Mouse (Mus musculus): ENCODE measurements around the gene Zswim5. TPM values are rescaled to one million over a fixed set of nuclear protein-coding genes. Genes with fewer than 3 reads are reported as not detected.

Zswim5 gene
- polyA plus RNA-seq, 1 experiment from 2014 or later, result 5.9 TPM

DNA sequence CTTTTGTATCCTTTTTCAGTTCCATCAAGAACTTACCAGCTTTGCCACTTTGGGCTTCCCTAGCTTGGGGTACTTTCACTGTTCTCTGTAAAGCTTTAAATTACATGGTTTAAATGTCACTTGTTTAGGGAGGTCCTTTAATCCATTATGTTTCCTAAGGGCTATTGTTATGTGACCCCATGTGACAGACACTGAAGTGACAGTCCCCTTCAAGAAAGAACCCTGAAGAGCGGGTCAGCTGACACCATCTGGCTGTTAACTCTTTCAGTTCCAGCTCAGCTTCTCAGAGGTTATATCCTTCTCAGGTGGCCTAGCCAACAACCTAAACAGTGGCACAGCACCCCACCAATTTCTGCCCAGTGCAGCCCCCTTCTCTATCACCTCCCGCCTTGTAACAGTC lies 22.9 kb upstream of the Zswim5 start:
- Histone ChIP-seq H3K9ac (no peak overlapping the region), H3K27me3 (ENCODE audit: control insufficient read depth, insufficient read depth, low read length) (no peaks in the 10 kb centered on the region), H3K4me3 (replicated peaks; ENCODE audit: low read length) (no peak overlapping the region), H3K27ac (no peak overlapping the region), H3K9me3 (ENCODE audit: control insufficient read depth, low read length) (no peaks in the 10 kb centered on the region), H3K4me1 (replicated peaks; ENCODE audit: control insufficient read depth, insufficient read depth, low read length) (no peaks in the 10 kb centered on the region), H3K4me2 (replicated peaks) (no peak overlapping the region), H3K36me3 (replicated peaks; ENCODE audit: control insufficient read depth, insufficient read depth) (no peaks in the 10 kb centered on the region)
- DNase-seq (ENCODE audit: low spot score), result no peak
- ATAC-seq (ENCODE audit: low FRiP score), result no peak
- 20% methylated on average over 2 of the region's 2 CpGs for WGBS

DNA sequence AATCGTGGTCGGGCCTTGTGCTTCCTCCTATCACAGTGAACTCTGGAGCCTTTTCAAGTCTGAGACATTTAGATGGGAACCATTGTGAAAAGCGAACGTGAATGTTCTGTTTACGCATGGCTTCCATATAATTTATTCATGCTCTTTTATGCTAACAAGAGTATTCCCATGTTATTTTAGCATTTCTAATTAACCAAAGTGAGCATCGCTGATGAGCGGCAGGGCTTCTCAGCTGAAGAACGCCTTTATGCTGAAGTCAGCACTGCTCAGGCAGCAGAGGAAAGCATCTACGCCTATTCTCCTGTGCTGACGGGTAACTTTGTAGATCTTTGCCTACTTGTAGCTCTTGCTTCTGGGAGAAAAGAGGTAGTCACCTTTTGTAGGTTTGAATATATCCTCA lies 20.0 kb upstream of the Zswim5 start:
- WGBS, result 48% methylated on average over 10 of the region's 10 CpGs
- no peak overlapping the region for H3K9ac ChIP-seq
- no peak overlapping the region for H3K27ac ChIP-seq
- ATAC-seq (ENCODE audit: low FRiP score) (no peak), DNase-seq (ENCODE audit: low spot score) (no peak)
- no peaks in the 10 kb centered on the region for H3K36me3 ChIP-seq (replicated peaks; ENCODE audit: control insufficient read depth, insufficient read depth)
- H3K9me3 ChIP-seq (ENCODE audit: control insufficient read depth, low read length), result no peaks in the 10 kb centered on the region
- no peaks in the 10 kb centered on the region for H3K27me3 ChIP-seq (ENCODE audit: control insufficient read depth, insufficient read depth, low read length)
- no peaks in the 10 kb centered on the region for H3K4me1 ChIP-seq (replicated peaks; ENCODE audit: control insufficient read depth, insufficient read depth, low read length)
- H3K4me3 ChIP-seq (replicated peaks; ENCODE audit: low read length), result no peak overlapping the region
- H3K4me2 ChIP-seq (replicated peaks), result no peak overlapping the region

DNA sequence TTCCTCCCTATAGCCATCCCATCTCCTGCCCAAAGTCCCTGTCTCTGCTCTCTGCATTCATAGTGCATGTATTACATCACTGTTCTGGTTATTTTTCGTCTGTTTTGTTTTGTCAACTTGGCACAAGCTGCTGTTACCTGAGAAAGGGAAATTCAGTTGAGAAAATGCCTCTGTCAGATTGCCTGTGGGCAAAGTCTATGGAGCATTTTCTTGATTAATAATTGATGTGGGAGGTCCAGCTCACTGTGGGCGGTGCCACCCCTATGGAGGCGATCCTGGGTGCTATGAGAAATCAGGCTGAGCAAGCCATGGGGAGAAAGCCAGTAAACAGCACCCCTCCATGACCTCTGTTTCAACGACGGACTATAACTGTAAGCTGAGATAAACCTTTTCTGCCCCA lies 17.5 kb upstream of the Zswim5 start:
- 76% methylated on average over 5 of the region's 5 CpGs for WGBS
- H3K27ac ChIP-seq, result no peak overlapping the region
- H3K9ac ChIP-seq, result no peak overlapping the region
- no peak overlapping the region for H3K4me2 ChIP-seq (replicated peaks)
- ATAC-seq (ENCODE audit: low FRiP score) (no peak), DNase-seq (ENCODE audit: low spot score) (no peak)
- no peak overlapping the region for H3K4me3 ChIP-seq (replicated peaks; ENCODE audit: low read length)
- no peaks in the 10 kb centered on the region for H3K36me3 ChIP-seq (replicated peaks; ENCODE audit: control insufficient read depth, insufficient read depth)
- no peaks in the 10 kb centered on the region for H3K4me1 ChIP-seq (replicated peaks; ENCODE audit: control insufficient read depth, insufficient read depth, low read length)
- H3K9me3 ChIP-seq (ENCODE audit: control insufficient read depth, low read length), result no peaks in the 10 kb centered on the region
- no peaks in the 10 kb centered on the region for H3K27me3 ChIP-seq (ENCODE audit: control insufficient read depth, insufficient read depth, low read length)

DNA sequence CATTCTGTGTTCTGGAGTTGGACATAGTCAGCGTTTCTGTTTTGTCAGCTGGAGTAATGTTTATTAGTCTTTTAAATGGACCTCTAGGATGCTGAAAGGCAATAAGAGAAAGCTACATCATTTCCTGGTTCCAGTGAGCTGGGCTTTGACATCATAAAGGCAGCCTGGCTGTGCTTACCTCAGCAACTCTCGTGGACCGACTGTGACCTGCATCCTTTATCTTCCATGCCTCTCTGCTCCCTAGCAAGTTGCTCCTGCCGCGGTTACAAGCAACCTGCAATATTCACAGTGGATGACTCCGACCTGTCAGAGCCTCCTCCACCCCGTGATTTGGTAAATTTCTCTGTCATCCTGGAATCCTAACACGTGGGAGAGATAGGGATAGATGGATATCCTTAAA lies 15.2 kb upstream of the Zswim5 start:
- Histone ChIP-seq H3K9ac (no peak overlapping the region), H3K4me1 (replicated peaks; ENCODE audit: control insufficient read depth, insufficient read depth, low read length) (no peaks in the 10 kb centered on the region), H3K27ac (no peak overlapping the region), H3K36me3 (replicated peaks; ENCODE audit: control insufficient read depth, insufficient read depth) (no peaks in the 10 kb centered on the region), H3K4me2 (replicated peaks) (no peak overlapping the region), H3K4me3 (replicated peaks; ENCODE audit: low read length) (no peak overlapping the region), H3K27me3 (ENCODE audit: control insufficient read depth, insufficient read depth, low read length) (no peaks in the 10 kb centered on the region), H3K9me3 (ENCODE audit: control insufficient read depth, low read length) (no peaks in the 10 kb centered on the region)
- ATAC-seq (ENCODE audit: low FRiP score) (no peak), DNase-seq (ENCODE audit: low spot score) (no peak)
- 63% methylated on average over 8 of the region's 8 CpGs for WGBS

DNA sequence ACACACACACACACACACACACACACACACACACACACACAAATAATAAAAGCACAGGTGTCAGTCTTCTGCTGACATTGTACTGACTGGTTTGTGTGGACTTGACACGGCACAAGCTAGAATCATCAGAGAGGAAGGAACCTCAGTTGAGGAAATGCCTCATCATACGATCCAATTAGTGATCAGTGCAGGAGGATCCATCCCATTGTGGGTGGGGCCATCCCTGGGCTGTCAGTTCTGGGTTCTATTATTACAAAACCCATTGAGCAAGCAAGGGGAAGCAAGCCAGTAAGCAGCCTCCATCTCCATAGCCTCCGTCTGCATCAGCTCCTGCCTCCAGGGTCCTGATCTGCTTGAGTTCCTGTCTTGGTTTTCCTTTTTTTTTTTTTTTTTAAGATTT lies 7.3 kb upstream of the Zswim5 start:
- DNase-seq (ENCODE audit: low spot score) (no peak), ATAC-seq (ENCODE audit: low FRiP score) (no peak)
- Histone ChIP-seq H3K27me3 (ENCODE audit: control insufficient read depth, insufficient read depth, low read length) (no peaks in the 10 kb centered on the region), H3K4me3 (replicated peaks; ENCODE audit: low read length) (no peak overlapping the region), H3K9ac (no peak overlapping the region), H3K27ac (no peak overlapping the region), H3K4me1 (replicated peaks; ENCODE audit: control insufficient read depth, insufficient read depth, low read length) (no peaks in the 10 kb centered on the region), H3K36me3 (replicated peaks; ENCODE audit: control insufficient read depth, insufficient read depth) (no peaks in the 10 kb centered on the region), H3K9me3 (ENCODE audit: control insufficient read depth, low read length) (no peaks in the 10 kb centered on the region), H3K4me2 (replicated peaks) (no peak overlapping the region)
- 76% methylated on average over 3 of the region's 3 CpGs for WGBS

DNA sequence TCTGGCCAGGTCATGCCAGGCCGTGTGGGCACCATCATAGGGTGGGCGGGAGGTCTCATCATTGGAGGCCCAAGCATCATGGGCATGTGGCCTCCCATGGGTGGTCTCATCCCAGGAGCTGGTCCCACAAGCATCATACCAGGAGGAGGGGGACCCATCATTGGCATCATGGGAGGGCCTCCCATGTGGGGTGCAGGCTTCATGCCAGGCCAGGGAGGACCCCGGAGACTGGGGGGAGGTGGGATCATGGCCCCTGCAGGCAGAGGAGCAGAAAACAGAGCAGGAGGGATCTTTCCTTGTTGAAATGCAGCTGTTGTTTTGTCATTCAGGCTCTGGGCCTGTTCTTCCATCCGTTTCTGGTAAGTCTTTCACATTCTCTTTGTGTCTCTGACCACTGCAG lies 2.6 kb upstream of the Zswim5 start:
- DNase-seq (ENCODE audit: low spot score) (no peak), ATAC-seq (ENCODE audit: low FRiP score) (no peak)
- H3K27ac ChIP-seq, result no peak overlapping the region
- H3K4me2 ChIP-seq (replicated peaks), result no peak overlapping the region
- H3K4me3 ChIP-seq (replicated peaks; ENCODE audit: low read length), result no peak overlapping the region
- no peaks in the 10 kb centered on the region for H3K9me3 ChIP-seq (ENCODE audit: control insufficient read depth, low read length)
- H3K9ac ChIP-seq, result no peak overlapping the region
- WGBS, result 75% methylated on average over 4 of the region's 4 CpGs
- H3K27me3 ChIP-seq (ENCODE audit: control insufficient read depth, insufficient read depth, low read length), result no peaks in the 10 kb centered on the region
- no peaks in the 10 kb centered on the region for H3K36me3 ChIP-seq (replicated peaks; ENCODE audit: control insufficient read depth, insufficient read depth)
- H3K4me1 ChIP-seq (replicated peaks; ENCODE audit: control insufficient read depth, insufficient read depth, low read length), result peaks cover 6% of the 10 kb centered on the region; the same call in 1 of the 2 replicates

DNA sequence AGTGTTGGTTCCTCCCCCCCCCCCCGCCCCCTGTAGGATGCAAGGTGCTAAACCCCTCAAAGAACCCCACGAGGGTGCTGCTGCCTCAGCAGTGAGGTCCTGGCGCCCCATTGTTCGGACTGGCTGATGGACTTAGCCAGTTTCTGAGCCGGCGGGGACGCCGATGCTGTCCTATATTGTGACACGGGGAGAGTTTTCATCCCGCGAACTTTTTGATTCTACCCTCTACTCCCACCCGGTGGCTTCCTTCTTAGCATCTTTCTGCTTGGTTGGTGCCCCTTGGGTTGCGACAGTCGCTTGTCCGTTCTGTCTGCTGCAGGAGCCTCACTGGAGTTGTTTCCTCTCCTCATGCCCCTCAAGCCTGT lies 564 bp upstream of the Zswim5 start:
- no peaks in the 10 kb centered on the region for H3K27me3 ChIP-seq (ENCODE audit: control insufficient read depth, insufficient read depth, low read length)
- H3K4me2 ChIP-seq (replicated peaks), result peak overlapping the region; percentile 73
- DNase-seq (ENCODE audit: low spot score), result peak; percentile 64
- peak; percentile 51 for ATAC-seq (ENCODE audit: low FRiP score)
- H3K4me1 ChIP-seq (replicated peaks; ENCODE audit: control insufficient read depth, insufficient read depth, low read length), result peaks cover 8% of the 10 kb centered on the region; the same call in 1 of the 2 replicates
- no peaks in the 10 kb centered on the region for H3K9me3 ChIP-seq (ENCODE audit: control insufficient read depth, low read length)
- peak overlapping the region; percentile 98 for H3K27ac ChIP-seq
- H3K4me3 ChIP-seq (replicated peaks; ENCODE audit: low read length), result peak overlapping the region; percentile 82
- under 1% methylated on average over 15 of the region's 15 CpGs for WGBS
- no peaks in the 10 kb centered on the region for H3K36me3 ChIP-seq (replicated peaks; ENCODE audit: control insufficient read depth, insufficient read depth)
- H3K9ac ChIP-seq, result peak overlapping the region; percentile 97

DNA sequence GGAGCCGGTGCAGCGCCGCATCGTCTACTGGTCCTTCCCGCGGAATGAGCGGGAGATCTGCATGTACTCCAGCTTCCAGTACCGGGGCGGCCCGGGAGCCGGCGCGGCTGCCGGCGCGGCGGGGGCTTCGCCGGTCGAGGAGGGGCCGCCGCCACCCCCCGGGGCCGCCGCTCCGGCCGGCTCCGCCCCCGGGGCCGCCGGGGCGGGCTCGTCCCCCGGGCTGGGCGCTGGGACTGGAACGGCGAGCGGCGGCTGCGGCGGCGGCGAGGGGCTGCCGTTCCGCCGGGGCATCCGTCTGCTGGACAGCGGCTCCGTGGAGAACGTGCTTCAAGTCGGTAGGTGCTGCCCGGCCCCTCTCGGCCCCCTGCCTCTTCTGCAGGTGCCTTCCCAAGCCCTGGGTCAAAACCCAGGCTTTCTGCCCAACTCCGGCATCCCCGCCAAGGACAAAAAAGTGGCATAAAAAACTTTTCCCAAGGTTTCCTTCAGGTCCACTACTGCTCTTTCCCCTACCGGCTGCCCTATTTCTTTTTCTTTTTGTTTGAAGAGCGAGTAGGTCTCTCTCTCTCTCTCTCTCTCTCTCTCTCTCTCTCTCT lies 649 bp downstream of the Zswim5 start:
- H3K27ac ChIP-seq, result peak overlapping the region; percentile 98
- DNase-seq (ENCODE audit: low spot score) (no peak), ATAC-seq (ENCODE audit: low FRiP score) (peak; percentile 12; the same call in 1 of the 2 replicates)
- H3K4me3 ChIP-seq (replicated peaks; ENCODE audit: low read length), result peak overlapping the region; percentile 82
- H3K9ac ChIP-seq, result peak overlapping the region; percentile 97
- H3K4me1 ChIP-seq (replicated peaks; ENCODE audit: control insufficient read depth, insufficient read depth, low read length), result peaks cover 8% of the 10 kb centered on the region; the same call in 1 of the 2 replicates
- WGBS, result 0% methylated on average over 44 of the region's 57 CpGs
- no peaks in the 10 kb centered on the region for H3K36me3 ChIP-seq (replicated peaks; ENCODE audit: control insufficient read depth, insufficient read depth)
- H3K4me2 ChIP-seq (replicated peaks), result peak overlapping the region; percentile 73
- H3K9me3 ChIP-seq (ENCODE audit: control insufficient read depth, low read length), result no peaks in the 10 kb centered on the region
- H3K27me3 ChIP-seq (ENCODE audit: control insufficient read depth, insufficient read depth, low read length), result no peaks in the 10 kb centered on the region

DNA sequence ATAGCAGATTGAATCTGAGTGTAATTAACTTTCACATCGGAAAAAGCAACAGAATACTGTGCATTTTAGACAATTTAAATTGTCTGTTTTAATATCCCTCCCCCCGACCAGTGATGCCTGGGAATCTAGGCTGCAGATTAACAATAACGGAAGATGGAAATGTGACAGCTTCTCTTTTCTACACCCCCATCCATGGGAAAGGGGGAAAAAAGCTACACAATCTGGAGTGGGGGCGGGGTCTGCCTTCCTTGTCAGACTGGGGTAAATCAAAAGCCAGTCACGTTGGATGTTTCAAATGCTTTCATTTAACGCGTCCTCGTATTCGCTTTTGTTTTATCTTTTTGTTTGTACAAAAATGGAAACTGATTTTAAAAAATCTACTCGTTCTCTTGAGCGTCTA lies 1.3 kb downstream of the Zswim5 start:
- Histone ChIP-seq H3K27ac (peak overlapping the region; percentile 98), H3K4me2 (replicated peaks) (peak overlapping the region; percentile 73), H3K27me3 (ENCODE audit: control insufficient read depth, insufficient read depth, low read length) (no peaks in the 10 kb centered on the region), H3K4me3 (replicated peaks; ENCODE audit: low read length) (peak overlapping the region; percentile 82), H3K36me3 (replicated peaks; ENCODE audit: control insufficient read depth, insufficient read depth) (no peaks in the 10 kb centered on the region), H3K9ac (peak overlapping the region; percentile 97), H3K9me3 (ENCODE audit: control insufficient read depth, low read length) (no peaks in the 10 kb centered on the region), H3K4me1 (replicated peaks; ENCODE audit: control insufficient read depth, insufficient read depth, low read length) (peaks cover 8% of the 10 kb centered on the region; the same call in 1 of the 2 replicates)
- DNase-seq (ENCODE audit: low spot score) (peak; percentile 65), ATAC-seq (ENCODE audit: low FRiP score) (no peak)
- 2% methylated on average over 11 of the region's 11 CpGs for WGBS

DNA sequence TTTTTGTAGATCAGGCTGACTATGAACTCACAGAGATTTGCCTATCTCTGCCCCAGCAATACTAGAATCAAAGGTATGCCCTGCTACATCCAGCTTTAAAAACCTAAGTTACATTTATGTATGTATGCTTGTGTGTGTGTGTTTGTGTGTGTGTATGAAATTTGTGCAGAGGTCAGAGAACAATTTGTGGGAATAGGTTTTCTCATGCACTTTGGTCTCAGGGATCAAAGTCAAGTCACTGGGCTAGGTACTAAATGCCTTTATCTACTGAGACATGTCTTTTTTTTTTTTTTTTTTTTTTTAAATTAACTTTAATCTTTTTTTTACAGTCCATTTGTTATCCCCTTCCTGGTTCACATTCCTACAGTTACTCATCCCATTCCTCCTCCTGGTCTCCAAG lies 5.5 kb downstream of the Zswim5 start:
- no peak for DNase-seq (ENCODE audit: low spot score)
- Histone ChIP-seq H3K27ac (no peak overlapping the region), H3K4me3 (replicated peaks; ENCODE audit: low read length) (no peak overlapping the region), H3K27me3 (ENCODE audit: control insufficient read depth, insufficient read depth, low read length) (no peaks in the 10 kb centered on the region), H3K36me3 (replicated peaks; ENCODE audit: control insufficient read depth, insufficient read depth) (no peaks in the 10 kb centered on the region), H3K4me1 (replicated peaks; ENCODE audit: control insufficient read depth, insufficient read depth, low read length) (0 out of 2 replicates have a peak, but pooled peaks cover 4% of the 10 kb centered on the region), H3K9me3 (ENCODE audit: control insufficient read depth, low read length) (no peaks in the 10 kb centered on the region), H3K4me2 (replicated peaks) (no peak overlapping the region), H3K9ac (no peak overlapping the region)
- no peak for ATAC-seq (ENCODE audit: low FRiP score)

All from hindbrain, embryonic 14.5 days (tissue).